Mouse (Mus musculus): ENCODE measurements around the gene Wdtc1. TPM values are rescaled to one million over a fixed set of nuclear protein-coding genes. Genes with fewer than 3 reads are reported as not detected.

Wdtc1 gene
- total and polyA plus RNA-seq, 3 experiments = 7.1 to 53.4 (median 32.3) TPM

- Histone ChIP-seq H3K36me3 (replicated peaks) (peaks cover 59% of the 10 kb centered on the region), H3K4me3 (ENCODE audit: low read depth, low read length) (peak overlapping the region; percentile 65; the same call in 1 of the 2 replicates), H3K4me1 (ENCODE audit: insufficient read depth, low read depth, low read length) (peaks cover 87% of the 10 kb centered on the region), H3K27me3 (ENCODE audit: insufficient read depth, low read length) (no peaks in the 10 kb centered on the region), H3K9me3 (replicated peaks) (peaks cover 1% of the 10 kb centered on the region; the same call in 1 of the 2 replicates)
- TF ChIP-seq TAL1 (conservative IDR thresholded peaks at IDR 0.05; ENCODE audit: low read depth, low read length) (no peak), POLR2AphosphoS5 (IDR thresholded peaks at IDR 0.05; ENCODE audit: insufficient replicate concordance, low read depth, low read length) (no peak), CTCF (IDR thresholded peaks at IDR 0.05; ENCODE audit: low read depth, low read length) (no peak), GATA2 (IDR thresholded peaks at IDR 0.05; ENCODE audit: borderline replicate concordance, low read depth, low read length) (no peak), GATA1 (IDR thresholded peaks at IDR 0.05; ENCODE audit: borderline replicate concordance, low read length) (no peak)
- no peak for DNase-seq (ENCODE audit: low spot score)
- no peak for ATAC-seq (ENCODE audit: extremely low read depth, insufficient number of reproducible peaks, low FRiP score, poor library complexity, severe bottlenecking)
Measured at GRCm38 (mm10) chr4:133242710-133243109, 110.6 kb downstream of the Wdtc1 start.

Other genes with a start within 250 kb of the Wdtc1 start
- 127 and 152 TPM in 2 replicates for gene Wasf2, start 223.0 kb downstream of the Wdtc1 start, total RNA-seq (2014; fragmentation: Nextera tagmentation)
- 8.2 and 12.1 TPM in 2 replicates for gene Wasf2, start 223.0 kb downstream of the Wdtc1 start, total RNA-seq (2017)
- 54.9 and 58.3 TPM in 2 replicates for gene Wasf2, start 223.0 kb downstream of the Wdtc1 start, polyA plus RNA-seq (2012)
- gene Cd164l2, start 141.3 kb downstream of the Wdtc1 start, total RNA-seq (2014; fragmentation: Nextera tagmentation) = not detected in 2 replicates
- not detected in 2 replicates for gene Cd164l2, start 141.3 kb downstream of the Wdtc1 start, total RNA-seq (2017)
- gene Cd164l2, start 141.3 kb downstream of the Wdtc1 start, polyA plus RNA-seq (2012) = not detected in 2 replicates
- gene Gpr3, start 140.9 kb downstream of the Wdtc1 start, total RNA-seq (2014; fragmentation: Nextera tagmentation) = 0.58 TPM in 1 of 2 replicates, not detected in the other
- gene Gpr3, start 140.9 kb downstream of the Wdtc1 start, total RNA-seq (2017) = 0.06 and 0.16 TPM in 2 replicates
- gene Gpr3, start 140.9 kb downstream of the Wdtc1 start, polyA plus RNA-seq (2012) = 0.02 and 0.10 TPM in 2 replicates
- gene Map3k6, start 112.7 kb downstream of the Wdtc1 start, total RNA-seq (2014; fragmentation: Nextera tagmentation) = 20.9 and 28.4 TPM in 2 replicates
- gene Map3k6, start 112.7 kb downstream of the Wdtc1 start, total RNA-seq (2017) = 27.6 and 29.2 TPM in 2 replicates
- 85.3 and 87.2 TPM in 2 replicates for gene Map3k6, start 112.7 kb downstream of the Wdtc1 start, polyA plus RNA-seq (2012)
- 1.2 and 2.5 TPM in 2 replicates for gene Sytl1, start 90.4 kb downstream of the Wdtc1 start, total RNA-seq (2014; fragmentation: Nextera tagmentation)
- gene Sytl1, start 90.4 kb downstream of the Wdtc1 start, total RNA-seq (2017) = 0.05 and 0.35 TPM in 2 replicates
- 1.4 and 1.7 TPM in 2 replicates for gene Sytl1, start 90.4 kb downstream of the Wdtc1 start, polyA plus RNA-seq (2012)
- gene Tmem222, start 75.7 kb downstream of the Wdtc1 start, total RNA-seq (2014; fragmentation: Nextera tagmentation) = 33.5 and 34.3 TPM in 2 replicates
- gene Tmem222, start 75.7 kb downstream of the Wdtc1 start, total RNA-seq (2017) = 25.2 and 30.3 TPM in 2 replicates
- gene Tmem222, start 75.7 kb downstream of the Wdtc1 start, polyA plus RNA-seq (2012) = 30.3 and 30.8 TPM in 2 replicates
- gene Slc9a1, start 16.2 kb upstream of the Wdtc1 start, total RNA-seq (2014; fragmentation: Nextera tagmentation) = 27.3 and 30.2 TPM in 2 replicates
- 5.3 and 7.3 TPM in 2 replicates for gene Slc9a1, start 16.2 kb upstream of the Wdtc1 start, total RNA-seq (2017)
- 37.0 and 44.6 TPM in 2 replicates for gene Slc9a1, start 16.2 kb upstream of the Wdtc1 start, polyA plus RNA-seq (2012)
- gene Tent5b, start 126.7 kb upstream of the Wdtc1 start, total RNA-seq (2014; fragmentation: Nextera tagmentation) = not detected in 2 replicates
- gene Tent5b, start 126.7 kb upstream of the Wdtc1 start, total RNA-seq (2017) = not detected in 2 replicates
- not detected in 2 replicates for gene Tent5b, start 126.7 kb upstream of the Wdtc1 start, polyA plus RNA-seq (2012)
- not detected in 2 replicates for gene Trnp1, start 145.1 kb upstream of the Wdtc1 start, total RNA-seq (2014; fragmentation: Nextera tagmentation)
- gene Trnp1, start 145.1 kb upstream of the Wdtc1 start, total RNA-seq (2017) = 0.16 TPM in 1 of 2 replicates, not detected in the other
- gene Trnp1, start 145.1 kb upstream of the Wdtc1 start, polyA plus RNA-seq (2012) = not detected in 2 replicates
- gene Kdf1, start 165.5 kb upstream of the Wdtc1 start, total RNA-seq (2014; fragmentation: Nextera tagmentation) = not detected in 2 replicates
- 0.06 TPM in 1 of 2 replicates, not detected in the other for gene Kdf1, start 165.5 kb upstream of the Wdtc1 start, total RNA-seq (2017)
- gene Kdf1, start 165.5 kb upstream of the Wdtc1 start, polyA plus RNA-seq (2012) = not detected in 2 replicates
- 150 and 160 TPM in 2 replicates for gene Nudc, start 192.5 kb upstream of the Wdtc1 start, total RNA-seq (2014; fragmentation: Nextera tagmentation)
- 181 and 220 TPM in 2 replicates for gene Nudc, start 192.5 kb upstream of the Wdtc1 start, total RNA-seq (2017)
- 629 and 697 TPM in 2 replicates for gene Nudc, start 192.5 kb upstream of the Wdtc1 start, polyA plus RNA-seq (2012)
- gene Nr0b2, start 199.9 kb upstream of the Wdtc1 start, total RNA-seq (2014; fragmentation: Nextera tagmentation) = not detected in 2 replicates
- not detected in 2 replicates for gene Nr0b2, start 199.9 kb upstream of the Wdtc1 start, total RNA-seq (2017)
- 0.04 TPM in 1 of 2 replicates, not detected in the other for gene Nr0b2, start 199.9 kb upstream of the Wdtc1 start, polyA plus RNA-seq (2012)
- gene Gpatch3, start 221.3 kb upstream of the Wdtc1 start, total RNA-seq (2014; fragmentation: Nextera tagmentation) = 1.9 and 3.8 TPM in 2 replicates
- 13.6 and 18.7 TPM in 2 replicates for gene Gpatch3, start 221.3 kb upstream of the Wdtc1 start, total RNA-seq (2017)
- 9.9 and 11.2 TPM in 2 replicates for gene Gpatch3, start 221.3 kb upstream of the Wdtc1 start, polyA plus RNA-seq (2012)
- 2.3 and 10.9 TPM in 2 replicates for gene Gpn2, start 230.9 kb upstream of the Wdtc1 start, total RNA-seq (2014; fragmentation: Nextera tagmentation)
- 10.2 and 14.0 TPM in 2 replicates for gene Gpn2, start 230.9 kb upstream of the Wdtc1 start, total RNA-seq (2017)
- 46.7 and 58.2 TPM in 2 replicates for gene Gpn2, start 230.9 kb upstream of the Wdtc1 start, polyA plus RNA-seq (2012)
- 1.4 and 3.4 TPM in 2 replicates for gene Sfn, start 248.7 kb upstream of the Wdtc1 start, total RNA-seq (2014; fragmentation: Nextera tagmentation)
- 0.41 and 0.66 TPM in 2 replicates for gene Sfn, start 248.7 kb upstream of the Wdtc1 start, total RNA-seq (2017)
- gene Sfn, start 248.7 kb upstream of the Wdtc1 start, polyA plus RNA-seq (2012) = 1.3 and 2.4 TPM in 2 replicates

All from G1E (cell line).